Mouse (Mus musculus): ENCODE results near the gene Gpr39. TPM values are rescaled to one million over a fixed set of nuclear protein-coding genes. Genes with fewer than 3 reads are reported as not detected.

Gpr39 gene
- polyA plus RNA-seq, 1 experiment from 2014 or later: 0.28 TPM

GRCm38 (mm10) chr1:125837507-125837906, 160.7 kb downstream of the Gpr39 start:
- H3K9me3 ChIP-seq: no peaks in the 10 kb centered on the region
- 17% methylated on average over 1 of the region's 1 CpGs for WGBS
- no peak for ATAC-seq (ENCODE audit: insufficient number of reproducible peaks, low FRiP score, low TSS enrichment, low read depth)

GRCm38 (mm10) chr1:125839746-125840392, 163.1 kb downstream of the Gpr39 start:
- WGBS: 55% methylated on average over 13 of the region's 13 CpGs
- H3K4me1 ChIP-seq: no peaks in the 10 kb centered on the region
- no peak for ATAC-seq (ENCODE audit: insufficient number of reproducible peaks, low FRiP score, low TSS enrichment, low read depth)

More at GRCm38 (mm10) chr1:125837507-125837906, 160.7 kb downstream of the Gpr39 start:
- Histone ChIP-seq H3K27ac (no peak overlapping the region), H3K27me3 (no peaks in the 10 kb centered on the region), H3K4me2 (no peak overlapping the region), H3K4me1 (no peaks in the 10 kb centered on the region), H3K36me3 (no peaks in the 10 kb centered on the region), H3K4me3 (no peak overlapping the region), H3K9ac (no peak overlapping the region)

GRCm38 (mm10) chr1:125854646-125855045, 177.9 kb downstream of the Gpr39 start:
- H3K4me2 ChIP-seq: no peak overlapping the region
- no peak overlapping the region for H3K27ac ChIP-seq
- H3K9me3 ChIP-seq: no peaks in the 10 kb centered on the region
- no peaks in the 10 kb centered on the region for H3K36me3 ChIP-seq
- ATAC-seq (ENCODE audit: insufficient number of reproducible peaks, low FRiP score, low TSS enrichment, low read depth): no peak
- no peaks in the 10 kb centered on the region for H3K4me1 ChIP-seq
- no peak overlapping the region for H3K4me3 ChIP-seq
- H3K27me3 ChIP-seq: 0 out of 2 replicates have a peak, but pooled peaks cover 4% of the 10 kb centered on the region
- 23% methylated on average over 5 of the region's 5 CpGs for WGBS
- H3K9ac ChIP-seq: no peak overlapping the region

More at GRCm38 (mm10) chr1:125839746-125840392, 163.1 kb downstream of the Gpr39 start:
- H3K36me3 ChIP-seq: no peaks in the 10 kb centered on the region
- no peak overlapping the region for H3K4me3 ChIP-seq
- no peak overlapping the region for H3K27ac ChIP-seq
- no peaks in the 10 kb centered on the region for H3K9me3 ChIP-seq
- no peak overlapping the region for H3K9ac ChIP-seq
- no peaks in the 10 kb centered on the region for H3K27me3 ChIP-seq
- H3K4me2 ChIP-seq: no peak overlapping the region

DNA sequence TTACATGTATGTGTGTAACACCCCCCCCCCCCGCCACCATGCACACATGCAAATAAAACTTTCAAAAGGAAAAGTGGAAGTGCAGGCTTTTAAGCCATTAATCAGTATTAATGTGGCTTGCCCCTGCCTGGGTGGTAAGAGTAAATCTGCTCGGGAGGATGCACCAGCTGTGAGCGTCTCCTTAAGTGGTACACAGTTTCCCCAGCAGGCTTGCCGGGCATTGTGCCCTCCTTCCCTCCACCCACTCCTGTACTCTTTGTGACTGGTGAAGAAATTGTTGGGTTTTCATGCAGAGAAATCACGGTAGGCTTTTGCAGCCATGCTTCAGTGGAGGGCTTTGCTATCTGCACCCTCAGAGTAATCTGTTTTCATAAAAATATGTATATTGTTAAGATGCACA, 181.8 kb downstream of the Gpr39 start:
- WGBS: 72% methylated on average over 5 of the region's 5 CpGs
- Histone ChIP-seq H3K4me2 (no peak overlapping the region), H3K9me3 (no peaks in the 10 kb centered on the region), H3K27ac (no peak overlapping the region), H3K36me3 (no peaks in the 10 kb centered on the region), H3K4me1 (no peaks in the 10 kb centered on the region), H3K9ac (no peak overlapping the region), H3K4me3 (no peak overlapping the region), H3K27me3 (0 out of 2 replicates have a peak, but pooled peaks cover 4% of the 10 kb centered on the region)
- ATAC-seq (ENCODE audit: insufficient number of reproducible peaks, low FRiP score, low TSS enrichment, low read depth): no peak

DNA sequence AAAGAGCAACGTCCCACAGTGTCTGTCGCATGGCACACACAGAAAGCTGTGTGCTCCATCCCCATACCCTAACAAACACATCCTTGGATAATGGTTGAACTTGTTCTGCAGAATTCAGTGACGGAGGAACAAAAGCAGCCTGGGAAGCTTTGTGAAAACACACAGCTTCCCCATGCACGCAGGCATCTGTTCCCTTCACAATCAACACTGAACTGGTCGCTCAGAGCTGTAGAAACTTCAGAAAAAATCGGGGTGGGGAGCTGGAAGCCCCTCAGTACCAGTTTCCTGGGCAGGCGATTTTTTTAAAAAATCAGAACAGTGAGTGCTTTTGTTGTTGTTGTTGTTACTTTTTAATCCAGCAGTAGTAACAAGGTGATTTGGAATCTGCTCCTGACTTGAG, 193.3 kb downstream of the Gpr39 start:
- no peak overlapping the region for H3K27ac ChIP-seq
- no peaks in the 10 kb centered on the region for H3K27me3 ChIP-seq
- no peaks in the 10 kb centered on the region for H3K4me1 ChIP-seq
- H3K4me3 ChIP-seq: no peak overlapping the region
- no peaks in the 10 kb centered on the region for H3K36me3 ChIP-seq
- WGBS: 58% methylated on average over 7 of the region's 7 CpGs
- no peak overlapping the region for H3K9ac ChIP-seq
- ATAC-seq (ENCODE audit: insufficient number of reproducible peaks, low FRiP score, low TSS enrichment, low read depth): no peak
- no peaks in the 10 kb centered on the region for H3K9me3 ChIP-seq
- H3K4me2 ChIP-seq: no peak overlapping the region

GRCm38 (mm10) chr1:125893158-125893557, 216.4 kb downstream of the Gpr39 start:
- Histone ChIP-seq H3K4me3 (no peak overlapping the region), H3K9ac (no peak overlapping the region), H3K27me3 (no peaks in the 10 kb centered on the region), H3K9me3 (no peaks in the 10 kb centered on the region), H3K36me3 (no peaks in the 10 kb centered on the region), H3K4me1 (no peaks in the 10 kb centered on the region), H3K4me2 (no peak overlapping the region), H3K27ac (no peak overlapping the region)
- WGBS: 84% methylated on average over 9 of the region's 9 CpGs
- no peak for ATAC-seq (ENCODE audit: insufficient number of reproducible peaks, low FRiP score, low TSS enrichment, low read depth)

GRCm38 (mm10) chr1:125910211-125910870, 233.5 kb downstream of the Gpr39 start:
- Histone ChIP-seq H3K9me3 (no peaks in the 10 kb centered on the region), H3K27ac (no peak overlapping the region), H3K9ac (no peak overlapping the region), H3K27me3 (peaks cover 35% of the 10 kb centered on the region), H3K4me1 (peaks cover 33% of the 10 kb centered on the region), H3K4me2 (peak overlapping the region; percentile 94), H3K36me3 (no peaks in the 10 kb centered on the region), H3K4me3 (peak overlapping the region; percentile 49)
- 6% methylated on average over 14 of the region's 14 CpGs for WGBS
- peak; percentile 17; the same call in 1 of the 2 replicates for ATAC-seq (ENCODE audit: insufficient number of reproducible peaks, low FRiP score, low TSS enrichment, low read depth)

GRCm38 (mm10) chr1:125910871-125911265, 234.1 kb downstream of the Gpr39 start:
- WGBS: 2% methylated on average over 9 of the region's 9 CpGs
- H3K27me3 ChIP-seq: peaks cover 35% of the 10 kb centered on the region

DNA sequence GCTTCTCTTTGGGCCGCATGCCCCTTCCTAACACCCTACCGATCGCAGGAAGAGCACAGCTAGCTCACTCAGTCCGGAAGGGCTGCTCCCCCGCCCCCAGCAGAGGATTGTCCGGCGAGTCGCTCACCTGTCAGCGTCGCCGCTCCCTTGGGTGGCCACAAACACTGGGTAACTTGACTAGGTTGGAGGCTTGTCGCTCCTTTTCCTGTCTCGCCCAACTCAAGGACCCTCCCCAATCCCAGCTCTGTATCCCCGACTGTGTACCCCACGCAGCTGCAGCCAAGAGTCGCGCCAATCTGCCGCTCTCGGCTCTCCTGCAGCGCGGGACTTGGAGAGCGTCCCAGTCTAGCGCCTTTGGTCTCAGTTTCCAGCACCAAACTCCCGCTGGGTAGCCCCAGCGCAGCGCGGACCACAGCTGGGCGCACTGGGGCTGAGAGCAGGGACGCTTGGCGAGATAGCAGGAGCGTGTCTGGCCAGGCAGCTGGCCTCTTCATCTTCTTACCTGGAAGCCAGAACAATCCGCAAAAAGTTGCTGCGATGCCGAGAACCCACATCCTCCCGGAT, 234.6 kb downstream of the Gpr39 start:
- no peaks in the 10 kb centered on the region for H3K9me3 ChIP-seq
- peak overlapping the region; percentile 31 for H3K9ac ChIP-seq
- no peak overlapping the region for H3K27ac ChIP-seq
- peaks cover 35% of the 10 kb centered on the region for H3K27me3 ChIP-seq
- peak overlapping the region; percentile 94 for H3K4me2 ChIP-seq
- under 1% methylated on average over 35 of the region's 35 CpGs for WGBS
- ATAC-seq (ENCODE audit: insufficient number of reproducible peaks, low FRiP score, low TSS enrichment, low read depth): no peak
- H3K4me1 ChIP-seq: peaks cover 33% of the 10 kb centered on the region
- H3K4me3 ChIP-seq: peak overlapping the region; percentile 49
- no peaks in the 10 kb centered on the region for H3K36me3 ChIP-seq

More at GRCm38 (mm10) chr1:125910871-125911265, 234.1 kb downstream of the Gpr39 start:
- Histone ChIP-seq H3K27ac (no peak overlapping the region), H3K4me3 (peak overlapping the region; percentile 49), H3K9me3 (no peaks in the 10 kb centered on the region), H3K4me1 (peaks cover 33% of the 10 kb centered on the region), H3K36me3 (no peaks in the 10 kb centered on the region), H3K4me2 (peak overlapping the region; percentile 94), H3K9ac (no peak overlapping the region)
- ATAC-seq (ENCODE audit: insufficient number of reproducible peaks, low FRiP score, low TSS enrichment, low read depth): no peak

- peak overlapping the region; percentile 31; the same call in 1 of the 2 replicates for H3K9ac ChIP-seq
- peak overlapping the region; percentile 94 for H3K4me2 ChIP-seq
- no peaks in the 10 kb centered on the region for H3K9me3 ChIP-seq
- H3K4me1 ChIP-seq: peaks cover 33% of the 10 kb centered on the region
- under 1% methylated on average over 42 of the region's 43 CpGs for WGBS
- H3K27me3 ChIP-seq: peaks cover 35% of the 10 kb centered on the region
- ATAC-seq (ENCODE audit: insufficient number of reproducible peaks, low FRiP score, low TSS enrichment, low read depth): 0 out of 2 replicates have a peak, but pooled peaks have one; percentile 15
- peak overlapping the region; percentile 49 for H3K4me3 ChIP-seq
- no peaks in the 10 kb centered on the region for H3K36me3 ChIP-seq
- no peak overlapping the region for H3K27ac ChIP-seq
Measured at GRCm38 (mm10) chr1:125911901-125912445, 235.2 kb downstream of the Gpr39 start.

DNA sequence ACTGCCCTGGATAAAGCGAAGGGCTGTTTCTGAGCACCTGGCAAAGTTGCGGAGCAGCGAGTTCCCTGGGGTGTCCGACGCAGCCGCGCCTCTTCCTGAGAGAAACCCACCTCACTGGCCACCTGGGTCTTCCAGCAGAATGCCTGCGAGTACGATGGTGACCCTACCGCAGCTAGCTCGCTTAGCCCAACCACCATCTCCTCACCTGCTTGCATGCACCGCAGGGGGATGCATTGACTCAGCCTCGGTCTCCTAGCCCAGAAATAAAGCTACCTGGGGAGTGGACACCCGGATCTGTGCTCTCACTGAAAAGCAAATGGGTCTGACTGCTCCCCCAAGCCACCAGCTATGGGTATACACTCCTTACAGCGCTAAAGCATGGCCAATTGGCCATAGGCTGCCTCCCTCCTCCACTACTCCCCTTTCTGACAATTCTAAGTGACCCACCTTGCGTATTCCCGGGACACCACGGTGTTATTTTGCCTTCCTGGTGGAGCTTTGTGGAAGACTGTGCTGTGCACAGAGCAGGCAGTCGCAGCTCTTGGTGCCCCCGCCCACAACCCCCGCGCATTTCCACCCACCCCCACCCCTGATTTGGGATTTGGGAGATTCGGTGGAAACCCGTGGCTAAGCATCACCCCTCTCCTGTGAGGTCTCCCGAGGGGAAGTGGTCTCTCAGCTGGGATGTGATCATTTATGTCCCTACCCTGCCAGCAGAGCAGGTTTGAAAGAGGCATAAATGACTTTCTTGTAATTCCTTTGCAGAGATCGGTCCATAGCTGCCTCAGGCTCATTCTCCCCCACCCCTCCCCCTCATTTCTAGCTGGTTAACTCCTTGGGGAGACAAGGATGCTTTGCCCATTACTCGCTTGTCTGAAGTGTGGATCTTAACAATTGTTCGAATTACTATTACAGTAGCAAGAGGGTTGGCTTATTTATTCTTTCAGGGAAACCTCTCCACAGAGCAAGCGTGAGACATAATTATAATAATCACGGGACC, 236.1 kb downstream of the Gpr39 start, which contains the start of gene Lypd1:
TSS of gene Lypd1 (minus strand) at position 501 of the 1,000 bp plus-strand sequence.
- no peaks in the 10 kb centered on the region for H3K36me3 ChIP-seq
- no peak for ATAC-seq (ENCODE audit: insufficient number of reproducible peaks, low FRiP score, low TSS enrichment, low read depth)
- H3K4me1 ChIP-seq: peaks cover 33% of the 10 kb centered on the region
- H3K9ac ChIP-seq: 0 out of 2 replicates have a peak within 1 kb of the TSS, but pooled peaks have one; percentile 31
- WGBS: 4% methylated on average over 30 of the region's 30 CpGs
- peak within 1 kb of the TSS; percentile 49 for H3K4me3 ChIP-seq
- no peaks in the 10 kb centered on the region for H3K9me3 ChIP-seq
- no peak within 1 kb of the TSS for H3K27ac ChIP-seq
- peak within 1 kb of the TSS; percentile 94 for H3K4me2 ChIP-seq
- H3K27me3 ChIP-seq: peaks cover 31% of the 10 kb centered on the region

Data from limb, embryonic 15.5 days (tissue).